Mouse (Mus musculus) heart, adult 9 months (tissue): ENCODE results near the gene AC192777.2.
"Not testable (repeated sequence)": the region's sequence is repeated elsewhere in the genome, so short reads cannot be mapped to it uniquely, and the experiment has no call there.

Experiments
- DNase-seq, 2 experiments: peaks; one replicate each; pipeline ENCODE4 v3.0.0; 2022; ENCODE audit warnings: low spot score in 2 of 2

AC192777.2 gene

GRCm38 (mm10) chr17:40095150-40095549 lies at the start of gene AC192777.2:
Gene AC192777.2 (plus strand): TSS chr17:40095450.
- not testable (repeated sequence) for DNase-seq

- DNase-seq = not testable (repeated sequence)
These were observed 20.9 kb downstream of the AC192777.2 start for GRCm38 (mm10) chr17:40116172-40116571.

GRCm38 (mm10) chr17:40116877-40117276 lies 21.6 kb downstream of the AC192777.2 start:
- not testable (repeated sequence) for DNase-seq
